Mouse (Mus musculus) CD4-positive, CD25-positive, alpha-beta regulatory T cell, adult 4 months (primary cell): ENCODE data around the gene Pmm1. TPM values are rescaled to one million over a fixed set of nuclear protein-coding genes. Genes with fewer than 3 reads are reported as not detected.
A peak's percentile ranks its signal among the peaks of the same experiment; 100 is the strongest.
"Not testable (repeated sequence)": the region's sequence is repeated elsewhere in the genome, so short reads cannot be mapped to it uniquely, and the experiment has no call there.

Experiments used
- ATAC-seq: one replicate; pipeline ENCODE4 v1.8.0; 2017
- polyA plus RNA-seq, 2 experiments: library from polyadenylated mRNA; unstranded; fragments of 100-300 nt; shearing (Covaris generic); gene quantifications; one replicate each; pipeline ENCODE4 v1.2.1; 2017

The Pmm1 gene
- polyA plus RNA-seq, 2 experiments from 2014 or later: 11.4 to 14.4 TPM

GRCm38 (mm10) chr15:81925760-81926445 is 34.8 kb downstream of the Pmm1 start, which contains the start of gene Polr3h:
TSS of gene Polr3h (minus strand) at chr15:81926240.
- ATAC-seq: peak; percentile 90

- no peak for ATAC-seq
Observed at GRCm38 (mm10) chr15:81924933-81925332, 35.8 kb downstream of the Pmm1 start.

GRCm38 (mm10) chr15:81921255-81921654 is 39.5 kb downstream of the Pmm1 start:
- no peak for ATAC-seq

- ATAC-seq: no peak
Observed at GRCm38 (mm10) chr15:81920546-81921217, 40.0 kb downstream of the Pmm1 start.

- ATAC-seq: no peak
Observed at GRCm38 (mm10) chr15:81919062-81919461, 41.7 kb downstream of the Pmm1 start.

- peak; percentile 74 for ATAC-seq
Observed at GRCm38 (mm10) chr15:81917621-81918463, 42.9 kb downstream of the Pmm1 start.

- ATAC-seq: no peak
Observed at GRCm38 (mm10) chr15:81917201-81917600, 43.5 kb downstream of the Pmm1 start.

- no peak for ATAC-seq
Observed at GRCm38 (mm10) chr15:81915663-81916062, 45.1 kb downstream of the Pmm1 start.

GRCm38 (mm10) chr15:81914668-81915067 is 46.1 kb downstream of the Pmm1 start:
- no peak for ATAC-seq

GRCm38 (mm10) chr15:81912498-81912897 is 48.2 kb downstream of the Pmm1 start:
- ATAC-seq: no peak

- not testable (repeated sequence) for ATAC-seq
Observed at GRCm38 (mm10) chr15:81908767-81909166, 52.0 kb downstream of the Pmm1 start.

GRCm38 (mm10) chr15:81907953-81908352 is 52.8 kb downstream of the Pmm1 start:
- no peak for ATAC-seq

GRCm38 (mm10) chr15:81904939-81905338 is 55.8 kb downstream of the Pmm1 start:
- peak; percentile 80 for ATAC-seq

Other genes starting within 250 kb of the Pmm1 start
- gene Zc3h7b, start 215.9 kb downstream of the Pmm1 start, polyA plus RNA-seq: 1 to 10 TPM; 5.4 to 7.3 TPM
- 10 to 100 TPM; 43.0 to 54.0 TPM for gene Rangap1, start 215.4 kb downstream of the Pmm1 start, polyA plus RNA-seq
- 10 to 100 TPM; 10.2 to 13.9 TPM for gene Tef, start 158.5 kb downstream of the Pmm1 start, polyA plus RNA-seq
- gene Tob2, start 102.1 kb downstream of the Pmm1 start, polyA plus RNA-seq: 10 to 100 TPM; 37.2 to 42.7 TPM
- 100 to 1,000 TPM in 1 of 2 experiments, 10 to 100 TPM in 1; 89.8 to 111 TPM for gene Phf5a, start 89.0 kb downstream of the Pmm1 start, polyA plus RNA-seq
- gene Aco2, start 88.6 kb downstream of the Pmm1 start, polyA plus RNA-seq: 100 to 1,000 TPM in 1 of 2 experiments, 10 to 100 TPM in 1; 94.3 to 166 TPM
- gene Polr3h, start 34.7 kb downstream of the Pmm1 start, polyA plus RNA-seq: 10 to 100 TPM; 22.0 to 26.3 TPM
- not detected for gene Csdc2, start 24.2 kb downstream of the Pmm1 start, polyA plus RNA-seq
- not detected for gene 1700029P11Rik, start 19.6 kb upstream of the Pmm1 start, polyA plus RNA-seq
- 10 to 100 TPM; 56.5 to 73.1 TPM for gene Xrcc6, start 26.9 kb upstream of the Pmm1 start, polyA plus RNA-seq
- gene Desi1, start 72.9 kb upstream of the Pmm1 start, polyA plus RNA-seq: 10 to 100 TPM in 1 of 2 experiments, 1 to 10 TPM in 1; 7.8 to 10.2 TPM
- 100 to 1,000 TPM; 175 to 178 TPM for gene Snu13, start 86.7 kb upstream of the Pmm1 start, polyA plus RNA-seq
- gene 4930407I10Rik, start 98.2 kb upstream of the Pmm1 start, polyA plus RNA-seq: not detected
- gene Mei1, start 109.1 kb upstream of the Pmm1 start, polyA plus RNA-seq: not detected
- 10 to 100 TPM; 18.5 to 26.0 TPM for gene Ccdc134, start 167.0 kb upstream of the Pmm1 start, polyA plus RNA-seq
- gene Srebf2, start 186.3 kb upstream of the Pmm1 start, polyA plus RNA-seq: 10 to 100 TPM; 32.2 to 56.0 TPM